Mouse (Mus musculus): ENCODE measurements at regions not wholly inside any gene's neighbourhood (a gene's known extent, or its start where the extent isn't known, plus 50 kb on each side); places are given as distances from the start of the nearest gene placed in this dataset.
"Not testable (repeated sequence)": the region's sequence is repeated elsewhere in the genome, so short reads cannot be mapped to it uniquely, and the experiment has no call there.

DNA sequence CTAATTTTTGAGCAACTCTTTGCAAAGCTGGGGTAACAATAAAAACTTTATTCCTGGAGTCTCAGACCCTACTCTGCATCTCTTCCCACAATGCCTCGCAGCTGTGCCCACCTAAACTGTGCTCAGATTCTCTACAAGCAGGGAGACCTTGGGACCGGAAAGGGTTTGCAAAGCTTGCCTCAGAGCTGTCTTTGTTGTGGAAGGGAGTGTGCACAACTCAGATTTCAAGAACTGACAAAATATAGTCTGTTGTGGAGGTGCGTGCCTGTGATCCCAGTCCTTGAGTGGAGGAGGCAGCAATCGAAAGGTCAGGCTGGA lies 530.2 kb downstream of the Pdcd6ip start:
- in situ Hi-C loops (cut with MboI, MseI): no loop called here

DNA sequence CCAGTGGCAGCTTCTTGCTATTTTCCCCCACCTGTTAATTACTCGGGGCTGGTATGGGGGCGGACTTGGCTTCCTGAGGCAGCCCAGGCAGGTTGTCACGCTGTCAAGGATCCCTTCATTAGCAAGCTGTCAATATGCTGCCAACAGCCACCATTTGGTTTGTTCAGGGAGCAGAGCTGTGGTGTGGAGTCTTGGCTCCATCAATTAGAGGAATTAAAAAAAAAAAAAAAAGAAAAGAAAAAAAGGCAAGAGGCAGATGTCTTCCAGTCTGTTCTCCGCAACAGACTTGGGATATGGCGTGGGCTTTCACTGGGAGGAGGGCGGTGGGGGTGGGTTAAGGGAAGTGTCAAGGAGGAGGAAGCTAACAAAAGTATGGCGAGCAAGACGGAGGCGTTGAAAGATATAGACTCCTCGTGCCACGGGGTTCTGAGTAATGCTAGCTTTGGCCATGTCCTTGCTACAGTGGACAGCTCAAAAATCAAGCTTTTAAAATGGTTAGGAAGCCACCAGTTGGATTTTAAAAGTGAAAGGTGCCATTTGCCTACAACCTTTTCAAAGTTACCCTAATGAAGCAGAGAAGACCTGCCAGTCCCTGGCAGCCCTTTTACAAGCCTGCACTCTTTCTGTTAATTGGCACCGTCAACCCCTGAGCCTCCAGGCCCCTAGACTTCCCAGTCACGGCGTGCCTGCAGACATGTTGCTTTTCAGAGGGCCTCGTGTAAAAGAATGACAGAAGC lies 530.7 kb downstream of the Pdcd6ip start:
- in situ Hi-C loops (cut with MboI, MseI): no loop called here

DNA sequence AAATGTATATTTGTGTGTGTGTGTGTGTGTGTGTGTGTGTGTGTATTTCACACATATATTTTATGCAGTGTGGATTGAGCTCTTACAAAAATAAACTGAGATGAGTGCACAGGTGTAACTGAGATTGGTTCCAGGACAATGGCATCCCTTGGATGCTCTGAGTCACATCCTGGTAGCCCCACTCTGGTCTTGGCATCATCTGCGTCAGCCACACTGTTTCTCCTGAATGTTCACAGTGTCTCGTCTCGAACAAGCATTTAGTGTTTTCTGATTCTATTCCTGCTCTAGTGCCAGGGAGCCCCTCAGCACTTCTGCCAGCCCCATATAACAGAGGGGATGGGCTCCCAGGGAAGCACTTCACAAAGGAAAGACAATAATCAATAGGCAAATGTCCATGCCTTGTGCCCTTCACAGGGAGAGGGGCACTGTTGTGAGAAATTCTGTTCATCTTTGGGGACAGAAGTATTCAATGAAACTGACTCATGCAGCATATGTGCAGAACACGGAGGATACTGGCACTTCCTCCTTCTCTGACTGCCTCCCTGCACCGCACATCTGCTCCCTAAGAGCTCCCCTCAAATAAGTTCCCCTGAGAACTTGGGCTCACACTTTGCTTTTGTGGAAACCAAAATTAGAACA lies 536.2 kb downstream of the Pdcd6ip start:
- in situ Hi-C loops (cut with MboI, MseI): no loop called here

DNA sequence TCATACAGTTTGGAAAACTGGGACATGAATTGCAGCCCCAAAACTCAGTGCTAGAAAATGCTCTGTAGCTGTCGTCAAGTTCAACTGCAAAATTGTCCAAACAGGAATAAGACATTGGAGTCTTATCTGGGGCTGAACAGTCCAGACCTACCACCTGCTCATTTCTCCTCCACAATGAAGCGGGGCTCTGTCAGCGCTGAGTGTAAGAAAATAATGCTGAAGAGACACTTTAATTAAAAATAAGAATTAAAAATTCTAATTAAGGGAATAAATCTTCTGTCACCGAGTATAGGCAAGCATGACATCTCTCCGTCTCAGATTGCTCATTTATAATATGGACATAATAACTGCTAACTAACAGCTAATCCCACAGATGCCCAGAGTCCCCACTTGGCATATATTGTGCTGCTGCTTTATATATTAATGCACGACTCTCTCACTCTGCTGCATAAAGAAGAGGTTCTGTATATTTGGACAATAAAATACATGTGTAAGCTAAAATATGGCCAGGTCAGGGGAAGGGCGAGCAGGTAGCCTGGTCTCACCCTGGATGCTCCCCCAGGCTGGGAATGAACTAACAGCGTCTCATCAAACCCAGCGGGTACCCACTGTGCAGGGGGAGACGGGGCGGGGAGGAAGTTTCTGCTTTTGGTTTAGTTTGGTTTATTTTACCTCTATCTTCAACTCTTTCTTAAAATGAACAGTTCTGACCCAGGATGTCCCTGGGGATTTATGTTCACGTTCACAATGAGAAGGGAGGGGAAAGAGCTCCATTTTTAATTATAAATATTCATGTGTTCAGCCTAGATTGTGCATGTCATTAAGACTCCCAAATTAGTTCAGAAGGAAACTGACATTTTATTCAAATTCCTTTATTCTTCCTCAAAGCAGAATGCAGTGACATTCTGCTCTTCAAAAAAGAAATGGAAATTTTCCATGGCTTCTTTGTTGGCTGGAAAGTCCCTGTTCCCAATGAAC lies 544.9 kb downstream of the Pdcd6ip start:
- in situ Hi-C loops (cut with MboI, MseI): no loop called here

DNA sequence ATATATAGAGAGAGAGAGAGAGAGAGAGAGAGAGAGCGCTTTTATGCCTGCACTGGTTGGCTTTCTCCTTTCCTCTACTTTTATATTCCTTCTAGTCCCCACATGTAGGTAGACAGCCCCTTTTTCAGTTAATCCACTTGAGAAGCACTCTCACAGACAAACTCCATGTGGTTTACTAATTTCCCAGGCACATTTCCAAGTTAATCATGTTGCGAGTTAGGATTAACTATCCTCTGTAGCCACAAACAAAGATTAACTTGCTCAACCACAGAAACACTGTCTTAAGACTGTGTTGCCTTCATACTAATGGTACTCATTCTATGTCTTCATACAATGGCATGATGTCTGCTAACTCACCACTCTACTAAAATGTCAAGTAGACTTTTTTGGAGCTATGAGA lies 548.0 kb downstream of the Pdcd6ip start:
- in situ Hi-C loops (cut with MboI, MseI): no loop called here

DNA sequence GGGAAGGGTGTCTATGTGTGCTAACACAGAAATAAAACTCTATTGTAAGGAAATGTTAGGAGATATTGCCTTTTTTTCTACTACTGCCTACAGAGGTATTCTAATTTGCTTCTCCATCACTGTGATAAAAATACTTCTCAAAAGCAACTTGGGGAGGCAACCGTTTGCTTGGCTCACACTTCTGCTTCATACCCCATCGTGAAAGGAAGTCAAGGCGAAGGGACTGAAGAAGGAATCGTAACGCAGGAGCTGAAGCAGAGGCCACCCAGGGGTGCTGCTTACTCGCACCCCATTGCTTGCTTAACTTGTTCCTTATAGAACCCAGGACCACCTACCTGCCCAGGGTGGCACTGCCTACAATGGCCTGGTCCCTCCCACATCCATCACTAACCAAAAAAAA lies 550.0 kb downstream of the Pdcd6ip start:
- in situ Hi-C loops (cut with MboI, MseI): no loop called here

DNA sequence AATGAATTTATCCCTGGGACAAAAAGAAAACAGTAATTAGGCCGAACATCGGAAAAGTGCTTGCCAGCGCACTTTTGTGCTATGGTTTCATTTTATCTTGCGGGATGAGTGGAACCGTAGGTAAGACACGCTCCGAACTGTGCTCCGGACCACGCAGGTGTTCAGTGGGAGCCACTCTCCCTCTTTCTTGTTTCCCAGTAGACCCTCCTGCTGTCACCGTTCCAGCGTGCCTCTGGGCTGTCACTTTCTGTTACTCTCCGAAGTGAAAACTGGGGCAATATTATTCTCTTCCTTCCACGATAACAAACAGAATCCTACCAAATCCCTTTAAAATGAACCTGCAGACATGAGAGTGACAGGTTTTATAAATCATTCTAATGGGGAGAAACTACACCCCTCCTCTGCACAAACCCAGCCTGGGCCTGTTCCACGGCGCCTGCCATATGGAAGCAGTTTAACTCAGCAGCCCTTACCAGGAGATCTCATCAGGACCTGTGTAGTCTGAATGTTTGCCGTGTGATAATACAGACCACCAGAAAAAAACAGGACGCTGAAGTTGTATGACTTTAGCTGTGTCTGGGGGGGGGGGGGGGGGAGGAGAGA lies 550.5 kb downstream of the Pdcd6ip start:
- in situ Hi-C loops (cut with MboI, MseI): no loop called here

DNA sequence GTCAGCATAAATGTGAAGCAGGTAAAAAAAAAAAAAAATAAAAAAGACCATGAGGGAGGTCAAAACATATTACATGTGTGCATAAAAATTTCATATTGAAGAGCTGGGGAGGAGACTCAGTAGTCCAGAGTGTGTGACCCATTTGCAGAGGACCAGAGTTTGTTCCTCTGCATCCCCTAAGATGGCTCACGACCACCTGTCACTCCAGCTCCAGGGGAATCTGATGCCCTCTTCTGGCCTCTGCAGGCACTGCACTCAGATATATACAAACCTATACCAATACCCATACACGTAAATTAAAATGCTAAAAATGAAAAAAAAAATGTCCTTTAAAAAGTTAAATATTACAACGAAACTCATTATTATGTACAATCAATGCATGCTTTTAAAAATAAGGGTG lies 551.4 kb downstream of the Pdcd6ip start:
- in situ Hi-C loops (cut with MboI, MseI): no loop called here

DNA sequence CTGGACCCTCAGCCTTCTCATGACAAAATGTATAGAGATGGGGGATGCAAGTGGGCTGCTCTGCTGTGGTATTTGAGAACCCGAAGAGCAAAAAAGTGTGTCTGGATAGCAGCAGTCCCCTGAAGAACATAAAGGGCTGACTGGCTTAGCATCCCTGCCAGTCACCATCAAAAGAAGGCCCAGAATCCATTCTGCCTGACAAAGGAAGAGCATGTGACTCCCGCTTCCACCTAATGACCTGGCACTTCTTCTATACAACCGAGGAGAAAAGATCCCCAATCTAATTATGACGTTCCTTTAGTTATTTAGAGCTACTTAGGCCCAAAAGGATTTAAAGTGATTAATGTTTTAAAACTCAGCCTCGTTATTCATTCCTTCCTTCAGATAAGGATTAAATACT lies 559.0 kb downstream of the Pdcd6ip start:
- in situ Hi-C loops (cut with MboI, MseI): no loop called here

DNA sequence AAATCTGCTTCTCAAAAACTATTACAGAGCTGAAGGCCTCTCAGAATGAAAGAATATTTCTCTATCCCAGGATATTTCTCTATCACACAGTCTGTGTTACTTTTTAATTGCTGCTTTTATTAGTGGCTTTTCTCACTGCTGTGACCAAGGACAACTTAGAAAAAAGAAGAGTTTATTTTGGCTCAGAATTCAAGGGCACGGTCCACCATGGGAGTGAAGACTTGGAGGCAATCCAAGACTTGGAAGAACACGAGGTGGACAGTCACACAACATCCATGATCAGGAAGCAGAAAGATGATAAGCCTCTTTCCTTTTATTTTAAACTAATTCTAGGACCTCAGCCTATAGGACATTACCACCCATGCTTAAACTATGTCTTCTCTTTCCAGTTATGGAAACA lies 561.5 kb downstream of the Pdcd6ip start:
- in situ Hi-C loops (cut with MboI, MseI): no loop called here

DNA sequence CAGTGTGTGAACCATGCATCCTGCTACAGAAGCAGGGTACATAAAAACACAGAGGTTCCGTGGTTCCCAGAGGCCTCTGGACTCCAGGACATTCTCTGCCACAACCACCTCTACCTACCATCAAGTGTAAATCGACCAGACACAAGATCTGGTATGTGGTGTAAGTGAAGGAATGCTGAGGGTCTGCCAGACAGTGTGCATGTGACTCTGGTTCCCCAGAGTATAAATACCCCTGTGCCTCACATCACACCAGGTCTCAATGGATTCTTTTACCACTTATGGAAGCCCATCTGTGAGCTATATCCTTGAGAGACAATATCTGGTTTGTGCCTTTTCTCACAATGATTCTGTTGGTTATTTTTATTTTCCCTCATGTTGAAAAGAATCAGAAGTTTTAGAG lies 563.0 kb downstream of the Pdcd6ip start:
- in situ Hi-C loops (cut with MboI, MseI): no loop called here

DNA sequence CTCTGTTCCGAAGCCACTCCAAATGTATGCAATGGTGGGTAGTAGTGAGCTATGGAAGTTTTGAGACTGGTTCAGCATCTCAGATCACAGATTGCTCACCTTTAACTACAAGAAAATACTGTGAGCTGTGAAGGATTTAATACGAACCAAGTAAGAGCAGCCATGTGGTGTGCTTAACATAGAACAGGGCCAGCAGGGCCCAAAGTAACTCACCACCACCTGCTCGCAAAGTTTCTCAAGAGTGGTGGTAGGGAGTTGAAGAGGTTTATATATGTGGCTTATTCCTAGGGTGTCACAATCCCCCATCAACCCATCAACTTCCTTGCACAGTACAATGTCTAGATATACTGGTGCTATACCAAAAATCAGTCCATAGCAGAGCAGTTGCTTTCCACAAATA lies 573.4 kb downstream of the Pdcd6ip start:
- in situ Hi-C loops (cut with MboI, MseI): no loop called here

DNA sequence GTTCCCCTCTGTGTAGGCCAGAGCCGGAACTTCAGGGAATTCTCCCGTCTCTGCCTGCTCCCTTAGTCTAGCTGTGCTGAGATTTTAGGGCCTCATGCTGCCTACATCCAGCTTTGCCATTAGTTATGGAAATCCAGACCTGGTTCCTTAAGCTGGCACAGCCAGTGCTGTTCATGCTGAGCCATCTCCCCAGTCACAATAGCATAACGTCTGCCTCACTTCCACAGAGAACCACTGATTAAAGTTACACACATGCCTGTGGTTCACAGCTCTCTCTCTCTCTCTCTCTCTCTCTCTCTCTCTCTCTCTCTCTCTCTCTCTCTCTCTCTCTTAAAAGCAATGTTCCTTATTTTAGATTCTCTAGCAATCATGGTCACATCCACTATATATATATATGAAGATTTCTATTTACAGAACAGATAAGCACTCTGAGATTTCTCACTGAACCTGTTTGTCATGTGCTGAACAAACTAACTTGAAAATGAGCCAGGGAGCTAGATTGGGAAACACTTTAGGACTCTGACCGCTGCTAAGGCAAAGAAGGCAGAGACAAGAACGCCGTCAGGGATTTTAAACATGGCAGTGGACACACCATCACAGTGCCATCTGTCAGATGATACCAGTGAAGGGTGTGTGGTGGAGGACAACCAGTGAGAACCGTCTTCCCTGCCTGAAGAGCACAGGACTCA lies 584.9 kb downstream of the Pdcd6ip start:
- in situ Hi-C loops (cut with MboI, MseI): no loop called here

DNA sequence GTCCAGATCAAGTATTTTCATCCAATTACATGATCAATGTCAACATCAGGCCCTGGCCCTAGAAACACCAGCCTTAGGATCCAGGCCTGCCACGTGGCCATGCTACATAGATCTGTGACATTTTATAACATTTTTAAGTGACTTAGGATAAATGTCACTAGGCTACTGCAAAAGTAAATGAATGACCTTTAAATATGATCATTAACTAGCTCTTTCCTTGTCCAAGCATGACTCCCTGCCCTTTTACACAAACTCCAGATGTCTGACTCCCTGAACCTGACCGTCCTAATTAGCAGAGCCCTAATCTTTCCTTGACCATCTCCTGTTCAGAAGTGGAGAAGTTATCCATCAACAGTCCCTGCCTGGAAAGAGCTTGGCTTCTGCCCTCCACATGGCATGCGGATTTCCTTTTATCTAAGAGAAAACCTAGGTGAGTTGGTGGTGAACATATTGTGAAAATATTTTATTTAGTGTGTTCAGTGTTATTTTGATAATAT lies 585.8 kb downstream of the Pdcd6ip start:
- in situ Hi-C loops (cut with MboI, MseI): no loop called here

DNA sequence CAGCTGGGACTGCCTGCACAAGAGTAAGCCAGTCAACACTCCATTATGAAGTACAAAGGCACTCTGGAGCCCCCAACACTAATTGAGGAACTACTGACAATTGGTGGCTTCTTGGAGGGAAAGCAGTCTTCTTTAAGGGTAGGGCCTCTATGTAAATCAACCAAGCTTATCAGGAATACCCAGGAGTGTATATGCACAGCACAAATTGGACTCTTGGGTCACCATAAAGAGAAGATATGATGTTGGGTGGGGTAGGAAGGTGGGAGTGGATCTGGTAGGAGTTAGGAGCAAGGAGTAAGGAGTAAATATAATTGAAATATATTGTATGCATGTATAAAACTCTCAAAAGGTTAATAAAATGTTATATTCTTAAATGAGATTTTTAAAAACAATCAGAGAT lies 587.7 kb downstream of the Pdcd6ip start:
- in situ Hi-C loops (cut with MboI, MseI): no loop called here

DNA sequence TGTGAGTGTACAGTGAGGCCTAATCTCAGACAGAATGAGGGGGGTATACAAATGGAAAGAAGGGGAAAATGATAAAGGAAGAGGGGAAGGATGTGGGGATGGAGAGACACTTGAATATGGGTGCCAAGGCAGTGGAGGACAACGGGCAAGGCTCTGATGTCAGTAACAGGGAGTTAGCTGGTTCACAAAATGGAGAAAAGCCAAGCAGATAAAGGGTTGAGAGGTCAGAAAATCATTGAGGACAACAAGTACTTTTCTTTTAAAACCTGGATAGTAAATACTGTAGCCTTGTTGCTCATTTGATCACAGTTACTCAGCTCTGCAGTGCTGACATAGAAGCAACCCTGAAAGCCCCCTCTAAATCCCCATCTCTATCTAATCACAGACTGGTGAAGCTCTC lies 588.3 kb downstream of the Pdcd6ip start:
- in situ Hi-C loops (cut with MboI, MseI): no loop called here

DNA sequence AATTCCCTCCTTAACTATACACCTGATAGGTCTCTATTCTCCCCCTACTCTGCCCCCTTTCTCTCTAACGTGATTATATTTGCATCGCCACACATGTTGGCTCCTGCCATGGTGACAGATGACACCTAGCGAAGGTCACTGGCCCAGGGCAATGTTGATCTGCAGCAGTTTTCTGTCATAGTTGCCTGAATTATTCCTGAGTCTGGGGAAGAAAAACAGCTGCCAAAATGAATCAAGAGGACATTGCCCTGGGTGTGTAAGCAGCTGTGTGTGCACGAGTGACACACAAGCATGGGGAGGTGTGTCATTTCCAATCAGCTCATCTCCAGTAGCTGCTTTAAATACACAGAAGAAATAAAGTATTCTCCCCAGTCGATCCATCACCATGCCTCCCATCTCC lies 592.5 kb downstream of the Pdcd6ip start:
- in situ Hi-C loops (cut with MboI, MseI): no loop called here

DNA sequence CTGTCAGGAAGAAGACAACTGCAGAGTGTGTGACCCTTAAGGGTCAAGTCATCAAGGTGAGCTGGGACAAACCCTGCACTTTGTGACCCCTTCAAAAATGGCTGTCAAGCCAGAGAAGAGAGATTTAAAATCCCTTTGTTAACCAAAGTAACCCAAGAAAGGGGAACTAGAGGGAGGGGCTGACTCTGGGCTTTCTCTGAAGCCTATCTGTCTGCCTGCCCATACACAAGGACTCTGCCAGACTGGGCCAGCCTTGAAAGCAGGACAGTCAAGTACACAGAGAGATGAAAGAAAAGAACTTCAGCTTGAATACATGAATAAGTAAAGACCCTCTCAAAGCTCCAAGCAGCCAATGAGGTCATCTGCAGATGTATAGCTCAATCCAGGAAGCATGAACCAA lies 595.3 kb downstream of the Pdcd6ip start:
- in situ Hi-C loops (cut with MboI, MseI): no loop called here

DNA sequence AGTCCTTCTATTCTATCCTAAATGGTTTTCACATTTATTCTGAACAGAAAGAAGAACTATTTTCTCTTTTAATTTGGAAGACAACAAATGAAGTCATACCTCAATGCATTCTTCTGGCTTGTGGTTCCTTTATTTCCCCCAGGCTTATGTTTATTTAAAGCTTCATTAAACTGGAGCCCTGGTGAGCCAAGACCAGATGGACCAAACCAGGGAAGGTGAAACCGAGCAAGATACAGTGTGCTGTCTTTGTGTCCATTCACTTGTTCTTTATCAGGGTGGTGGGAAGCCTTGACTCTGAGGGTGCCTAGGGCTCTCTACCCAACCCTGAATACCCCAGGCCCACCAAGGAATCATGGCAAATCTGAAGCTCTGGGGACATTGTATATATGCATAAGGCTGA lies 606.3 kb downstream of the Pdcd6ip start:
- in situ Hi-C loops (cut with MboI, MseI): no loop called here

DNA sequence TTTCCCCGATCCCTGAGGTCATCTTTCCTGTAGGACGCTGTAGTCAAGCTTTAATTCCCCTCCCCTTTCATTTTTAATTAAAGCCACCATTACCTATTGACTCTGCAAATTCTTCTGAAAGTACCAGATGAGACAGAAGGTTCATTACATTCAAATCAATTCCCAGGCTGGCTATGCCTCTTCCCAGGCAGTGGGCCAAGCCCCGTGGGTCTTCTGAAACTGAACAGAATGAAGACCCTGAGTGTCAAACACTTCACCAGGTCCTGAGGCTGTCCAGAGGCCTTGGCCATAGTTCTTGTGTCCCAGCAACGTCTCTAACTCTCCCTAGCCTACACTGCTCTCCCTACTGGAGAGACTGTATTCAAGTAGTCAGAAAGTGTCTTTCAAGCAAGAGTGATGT lies 607.4 kb downstream of the Pdcd6ip start:
- in situ Hi-C loops (cut with MboI, MseI): no loop called here

DNA sequence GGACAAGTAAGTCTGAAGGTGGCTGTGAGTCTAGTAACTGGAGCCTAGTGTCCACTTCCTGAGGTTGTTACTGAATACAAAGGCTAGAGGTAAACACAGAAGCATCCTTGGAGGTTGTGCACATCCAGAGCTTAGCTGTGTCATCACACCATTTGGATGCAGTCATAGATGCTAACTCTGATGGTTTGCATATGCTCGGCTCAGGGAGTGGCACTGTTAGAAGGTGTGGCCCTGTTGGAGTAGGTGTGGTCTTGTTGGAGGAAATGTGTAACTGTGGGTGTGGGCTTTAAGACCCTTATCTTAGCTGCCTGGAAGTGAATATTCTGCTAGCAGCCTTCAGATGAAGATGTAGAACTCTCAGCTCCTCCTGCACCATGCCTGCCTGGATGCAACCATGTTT lies 612.6 kb downstream of the Pdcd6ip start:
- in situ Hi-C loops (cut with MboI, MseI): not testable (repeated sequence)

Data from T-helper 2 cell (primary cell).